Mouse (Mus musculus) colon, adult 2 months (tissue): ENCODE measurements around the gene Vmn2r15. TPM values are rescaled to one million over a fixed set of nuclear protein-coding genes. Genes with fewer than 3 reads are reported as not detected.

Experiments
- polyA plus RNA-seq: library from polyadenylated mRNA; depleted of rRNA; stranded (reverse); fragments of >200 nt; gene quantifications from 2 replicates; pipeline ENCODE4 v1.2.3, GENCODE M21; 2012; rRNA removed

Gene Vmn2r15
- not detected in 2 replicates for polyA plus RNA-seq

GRCm38 (mm10) chr5:109297544-109297943 lies at the start of gene Vmn2r15:
Gene Vmn2r15, minus strand, starts transcription at chr5:109297644.

GRCm38 (mm10) chr5:109329862-109330261 lies 32.4 kb upstream of the Vmn2r15 start, which contains the start of gene Vmn2r16:
Gene Vmn2r16, plus strand, starts transcription at chr5:109330162.

Other genes with a start within 250 kb of the Vmn2r15 start
- not detected in 2 replicates for gene Vmn2r11, start 238.1 kb downstream of the Vmn2r15 start, polyA plus RNA-seq
- gene Vmn2r12, start 199.7 kb downstream of the Vmn2r15 start, polyA plus RNA-seq = not detected in 2 replicates
- not detected in 2 replicates for gene Vmn2r13, start 105.4 kb downstream of the Vmn2r15 start, polyA plus RNA-seq
- gene Vmn2r14, start 72.9 kb downstream of the Vmn2r15 start, polyA plus RNA-seq = not detected in 2 replicates
- gene Vmn2r16, start 32.5 kb upstream of the Vmn2r15 start, polyA plus RNA-seq = not detected in 2 replicates
- not detected in 2 replicates for gene Vmn2r17, start 122.0 kb upstream of the Vmn2r15 start, polyA plus RNA-seq